Mouse (Mus musculus): ENCODE results near the gene Hoxa9. TPM values are rescaled to one million over a fixed set of nuclear protein-coding genes. Genes with fewer than 3 reads are reported as not detected.
A peak's percentile ranks its signal among the peaks of the same experiment; 100 is the strongest.

Hoxa9 gene
- polyA plus RNA-seq, 1 experiment from 2014 or later, result 151 TPM

DNA sequence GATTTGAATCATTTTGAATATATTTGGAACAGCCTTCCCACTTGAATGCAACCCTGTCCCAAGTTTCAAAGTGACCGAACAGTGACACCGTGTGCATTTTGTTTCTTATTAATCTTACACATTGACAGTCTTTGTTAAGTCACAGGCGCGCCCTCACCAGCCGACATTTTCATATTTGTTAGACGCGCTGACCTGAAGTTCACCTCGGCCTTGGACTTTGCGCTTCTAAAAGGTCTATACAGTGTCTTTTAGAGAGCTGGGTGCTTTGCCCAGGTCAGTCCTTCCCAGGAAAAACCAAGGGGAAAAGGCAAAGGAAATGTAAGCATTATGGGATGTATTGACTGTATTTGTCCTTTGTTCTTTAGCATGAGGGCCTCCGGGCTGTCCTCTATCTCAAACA is 36.2 kb downstream of the Hoxa9 start:
- peaks cover 75% of the 10 kb centered on the region for H3K4me1 ChIP-seq (ENCODE audit: control insufficient read depth, insufficient read depth, low read length)
- no peaks in the 10 kb centered on the region for H3K9me3 ChIP-seq (ENCODE audit: control insufficient read depth, low read length)
- H3K4me2 ChIP-seq (ENCODE audit: low read depth, low read length), result peak overlapping the region; percentile 21; the same call in 1 of the 2 replicates
- no peak overlapping the region for H3K4me3 ChIP-seq (ENCODE audit: low read depth, low read length)
- peaks cover 4% of the 10 kb centered on the region; the same call in 1 of the 2 replicates for H3K36me3 ChIP-seq (ENCODE audit: control insufficient read depth, insufficient read depth, low read length)
- 6% methylated on average over 10 of the region's 10 CpGs for WGBS
- no peak overlapping the region for H3K9ac ChIP-seq (replicated peaks; ENCODE audit: low read depth, low read length)
- no peak for ATAC-seq (ENCODE audit: low read depth)
- no peaks in the 10 kb centered on the region for H3K27me3 ChIP-seq (ENCODE audit: control insufficient read depth, insufficient read depth, low read length)
- peak overlapping the region; percentile 2 for H3K27ac ChIP-seq (ENCODE audit: low read depth, low read length)

DNA sequence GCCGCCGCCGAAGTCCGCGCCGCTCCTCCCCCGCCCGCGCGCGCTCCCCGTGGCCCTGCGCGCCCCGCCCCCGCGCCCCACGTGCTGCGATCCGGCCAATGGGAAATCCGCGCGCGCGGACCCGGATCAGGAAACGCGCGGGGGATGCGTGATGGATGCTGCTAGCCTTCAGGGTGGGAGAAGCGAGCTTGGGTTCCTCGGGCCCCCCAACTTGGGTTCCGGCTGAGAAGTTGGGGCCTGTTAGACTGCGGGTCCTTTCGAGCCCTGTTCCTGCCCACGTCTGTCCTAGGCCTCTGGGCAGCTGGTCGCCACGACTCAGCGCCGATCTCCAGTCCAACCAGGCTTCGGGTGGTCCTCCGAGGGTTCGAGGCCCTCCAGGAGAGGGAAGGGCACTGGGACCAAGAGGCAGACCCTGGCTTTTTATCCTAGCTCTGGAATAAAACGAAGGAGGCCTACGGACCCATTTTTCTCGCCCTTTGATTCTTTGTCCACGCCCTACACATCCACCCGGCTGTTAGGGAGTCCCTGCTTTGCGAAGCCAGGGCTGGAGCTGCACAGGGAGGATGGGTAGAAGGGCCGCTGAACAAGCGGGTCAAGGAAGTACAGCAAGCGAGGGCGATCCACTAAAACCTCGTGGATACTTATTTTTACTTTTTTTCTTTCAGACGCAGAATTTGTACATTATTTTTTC is 38.9 kb downstream of the Hoxa9 start:
- Histone ChIP-seq H3K9me3 (ENCODE audit: control insufficient read depth, low read length) (no peaks in the 10 kb centered on the region), H3K9ac (replicated peaks; ENCODE audit: low read depth, low read length) (peak overlapping the region; percentile 58), H3K36me3 (ENCODE audit: control insufficient read depth, insufficient read depth, low read length) (peaks cover 12% of the 10 kb centered on the region; the same call in 1 of the 2 replicates), H3K4me2 (ENCODE audit: low read depth, low read length) (peak overlapping the region; percentile 98), H3K4me3 (ENCODE audit: low read depth, low read length) (peak overlapping the region; percentile 57), H3K27ac (ENCODE audit: low read depth, low read length) (peak overlapping the region; percentile 88), H3K27me3 (ENCODE audit: control insufficient read depth, insufficient read depth, low read length) (no peaks in the 10 kb centered on the region), H3K4me1 (ENCODE audit: control insufficient read depth, insufficient read depth, low read length) (peaks cover 83% of the 10 kb centered on the region)
- peak; percentile 59 for ATAC-seq (ENCODE audit: low read depth)
- WGBS, result under 1% methylated on average over 42 of the region's 55 CpGs

DNA sequence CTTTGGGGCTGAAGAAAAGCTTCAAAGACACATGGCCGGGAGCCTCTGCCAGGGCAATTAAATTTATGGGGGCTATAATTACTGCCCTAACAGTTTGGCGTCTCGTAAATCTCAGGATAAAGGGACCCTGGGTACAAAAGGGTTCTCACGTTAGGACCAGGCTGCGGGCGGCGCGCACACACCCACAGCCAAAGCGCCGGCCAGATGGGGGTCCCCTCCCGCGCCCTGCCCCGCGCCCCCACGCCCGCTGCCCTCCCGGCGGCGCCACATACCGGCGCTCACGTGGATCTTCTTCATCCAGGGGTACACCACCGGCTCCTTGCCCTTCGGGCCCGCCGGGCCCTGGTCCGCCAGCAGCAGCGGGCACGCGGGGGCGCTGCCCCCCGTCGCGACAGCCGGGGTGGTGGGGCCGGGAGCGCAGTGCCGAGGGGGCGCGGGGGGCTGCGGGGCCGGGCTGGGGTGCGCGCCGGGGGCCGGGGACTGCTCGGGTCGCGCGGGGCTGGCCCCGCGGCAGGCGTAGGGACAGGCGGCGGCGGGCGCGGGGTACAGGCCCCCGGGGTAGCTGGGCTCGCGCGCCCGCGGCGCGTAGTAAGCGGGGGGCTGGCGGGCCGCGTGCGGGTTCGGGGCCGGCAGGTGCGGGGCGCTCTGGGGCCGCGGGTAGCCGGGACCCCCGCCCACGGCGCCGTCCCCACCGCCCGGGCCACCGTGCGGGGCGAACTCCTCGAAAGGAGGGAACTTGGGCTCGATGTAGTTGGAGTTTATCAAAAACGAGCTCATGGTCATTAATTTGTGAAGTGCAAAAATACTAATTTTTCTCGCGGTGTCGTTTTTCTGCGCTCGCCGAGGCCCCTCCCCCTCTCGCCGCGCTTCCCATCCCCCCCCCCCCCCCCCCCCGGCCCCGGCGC is 39.7 kb downstream of the Hoxa9 start, which contains the start of gene Hoxa4:
Gene Hoxa4 (minus strand): TSS at position 848 of the 905 bp plus-strand sequence.
- peaks cover 12% of the 10 kb centered on the region; the same call in 1 of the 2 replicates for H3K36me3 ChIP-seq (ENCODE audit: control insufficient read depth, insufficient read depth, low read length)
- H3K4me1 ChIP-seq (ENCODE audit: control insufficient read depth, insufficient read depth, low read length), result peaks cover 74% of the 10 kb centered on the region
- peak within 1 kb of the TSS; percentile 57 for H3K4me3 ChIP-seq (ENCODE audit: low read depth, low read length)
- peak within 1 kb of the TSS; percentile 89 for H3K9ac ChIP-seq (replicated peaks; ENCODE audit: low read depth, low read length)
- WGBS, result under 1% methylated on average over 54 of the region's 102 CpGs
- H3K27ac ChIP-seq (ENCODE audit: low read depth, low read length), result peak within 1 kb of the TSS; percentile 94
- H3K4me2 ChIP-seq (ENCODE audit: low read depth, low read length), result peak within 1 kb of the TSS; percentile 98
- H3K27me3 ChIP-seq (ENCODE audit: control insufficient read depth, insufficient read depth, low read length), result no peaks in the 10 kb centered on the region
- peak; percentile 85 for ATAC-seq (ENCODE audit: low read depth)
- H3K9me3 ChIP-seq (ENCODE audit: control insufficient read depth, low read length), result no peaks in the 10 kb centered on the region

DNA sequence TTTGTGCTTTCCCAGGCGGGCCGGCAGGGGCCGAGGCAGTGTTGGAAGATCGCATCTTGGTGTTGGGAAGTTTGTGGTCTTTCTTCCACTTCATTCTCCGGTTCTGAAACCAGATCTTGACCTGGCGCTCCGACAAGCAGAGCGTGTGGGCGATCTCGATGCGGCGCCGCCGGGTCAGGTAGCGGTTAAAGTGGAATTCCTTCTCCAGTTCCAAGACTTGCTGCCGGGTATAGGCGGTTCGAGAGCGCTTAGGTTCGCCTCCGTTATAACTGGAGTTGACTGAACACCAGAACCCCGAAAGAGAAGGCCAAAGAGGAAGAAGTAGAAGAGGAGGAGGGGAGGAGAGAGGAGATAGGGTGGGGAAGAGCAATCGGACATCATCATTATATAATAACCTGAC is 40.5 kb downstream of the Hoxa9 start:
- WGBS, result 3% methylated on average over 23 of the region's 23 CpGs
- Histone ChIP-seq H3K36me3 (ENCODE audit: control insufficient read depth, insufficient read depth, low read length) (peaks cover 12% of the 10 kb centered on the region; the same call in 1 of the 2 replicates), H3K4me2 (ENCODE audit: low read depth, low read length) (peak overlapping the region; percentile 98)

DNA sequence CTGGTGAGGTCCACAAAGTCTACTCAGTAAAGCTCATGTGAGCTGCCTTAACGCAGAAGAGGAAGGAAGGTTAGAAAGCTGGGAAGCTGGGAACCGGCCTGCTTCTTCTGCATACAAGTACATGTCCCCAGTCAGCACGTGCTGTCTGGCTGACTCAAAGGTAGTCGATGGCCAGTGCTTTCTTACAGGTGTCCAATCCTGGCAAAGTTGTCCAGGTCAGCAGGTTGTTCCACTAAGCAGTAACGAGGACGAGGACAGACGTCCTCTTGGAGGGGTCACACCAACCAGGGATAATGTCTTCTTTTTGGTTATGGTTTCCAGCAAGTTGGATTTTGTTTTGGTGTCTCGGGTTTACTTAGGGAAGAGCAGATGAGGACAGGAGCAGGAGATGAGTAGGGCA is 41.0 kb downstream of the Hoxa9 start:
- 11% methylated on average over 8 of the region's 8 CpGs for WGBS
- ATAC-seq (ENCODE audit: low read depth), result no peak
- Histone ChIP-seq H3K9ac (replicated peaks; ENCODE audit: low read depth, low read length) (0 out of 2 replicates have a peak overlapping the region, but pooled peaks have one; percentile 2), H3K4me3 (ENCODE audit: low read depth, low read length) (peak overlapping the region; percentile 57; the same call in 1 of the 2 replicates), H3K27ac (ENCODE audit: low read depth, low read length) (peak overlapping the region; percentile 94; the same call in 1 of the 2 replicates), H3K4me2 (ENCODE audit: low read depth, low read length) (peak overlapping the region; percentile 98), H3K27me3 (ENCODE audit: control insufficient read depth, insufficient read depth, low read length) (no peaks in the 10 kb centered on the region), H3K9me3 (ENCODE audit: control insufficient read depth, low read length) (no peaks in the 10 kb centered on the region), H3K36me3 (ENCODE audit: control insufficient read depth, insufficient read depth, low read length) (peaks cover 12% of the 10 kb centered on the region; the same call in 1 of the 2 replicates), H3K4me1 (ENCODE audit: control insufficient read depth, insufficient read depth, low read length) (peaks cover 77% of the 10 kb centered on the region)

More for the DNA sequence above, 40.5 kb downstream of the Hoxa9 start:
- H3K27me3 ChIP-seq (ENCODE audit: control insufficient read depth, insufficient read depth, low read length), result no peaks in the 10 kb centered on the region
- 0 out of 2 replicates have a peak, but pooled peaks have one; percentile 3 for ATAC-seq (ENCODE audit: low read depth)
- no peaks in the 10 kb centered on the region for H3K9me3 ChIP-seq (ENCODE audit: control insufficient read depth, low read length)
- 0 out of 2 replicates have a peak overlapping the region, but pooled peaks have one; percentile 2 for H3K9ac ChIP-seq (replicated peaks; ENCODE audit: low read depth, low read length)
- peak overlapping the region; percentile 57 for H3K4me3 ChIP-seq (ENCODE audit: low read depth, low read length)
- peak overlapping the region; percentile 94 for H3K27ac ChIP-seq (ENCODE audit: low read depth, low read length)
- H3K4me1 ChIP-seq (ENCODE audit: control insufficient read depth, insufficient read depth, low read length), result peaks cover 74% of the 10 kb centered on the region

DNA sequence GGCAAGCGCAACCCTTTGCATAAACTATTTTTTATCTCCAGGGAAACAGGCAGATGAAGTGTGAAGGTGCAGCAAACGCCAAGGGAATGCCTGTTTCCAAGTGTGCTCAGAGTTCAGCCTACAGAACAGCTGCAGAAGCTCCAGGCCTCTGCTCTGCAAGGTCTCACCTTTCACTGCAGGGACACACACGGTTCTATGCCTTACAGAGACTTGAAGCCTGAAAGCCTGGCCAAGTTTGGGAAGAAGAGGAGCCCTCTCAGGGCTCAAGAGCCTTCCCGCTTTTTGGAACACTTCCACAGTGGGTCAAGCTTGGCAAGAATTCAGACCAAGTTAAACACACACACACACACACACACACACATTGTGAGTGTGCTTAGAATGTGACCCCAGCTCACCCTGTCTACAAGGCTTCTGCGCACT is 41.7 kb downstream of the Hoxa9 start:
- Histone ChIP-seq H3K27me3 (ENCODE audit: control insufficient read depth, insufficient read depth, low read length) (no peaks in the 10 kb centered on the region), H3K4me1 (ENCODE audit: control insufficient read depth, insufficient read depth, low read length) (peaks cover 77% of the 10 kb centered on the region), H3K4me3 (ENCODE audit: low read depth, low read length) (no peak overlapping the region), H3K36me3 (ENCODE audit: control insufficient read depth, insufficient read depth, low read length) (peaks cover 12% of the 10 kb centered on the region; the same call in 1 of the 2 replicates), H3K27ac (ENCODE audit: low read depth, low read length) (no peak overlapping the region), H3K9me3 (ENCODE audit: control insufficient read depth, low read length) (no peaks in the 10 kb centered on the region), H3K4me2 (ENCODE audit: low read depth, low read length) (peak overlapping the region; percentile 98), H3K9ac (replicated peaks; ENCODE audit: low read depth, low read length) (no peak overlapping the region)
- ATAC-seq (ENCODE audit: low read depth), result no peak
- WGBS, result 13% methylated on average over 5 of the region's 5 CpGs

DNA sequence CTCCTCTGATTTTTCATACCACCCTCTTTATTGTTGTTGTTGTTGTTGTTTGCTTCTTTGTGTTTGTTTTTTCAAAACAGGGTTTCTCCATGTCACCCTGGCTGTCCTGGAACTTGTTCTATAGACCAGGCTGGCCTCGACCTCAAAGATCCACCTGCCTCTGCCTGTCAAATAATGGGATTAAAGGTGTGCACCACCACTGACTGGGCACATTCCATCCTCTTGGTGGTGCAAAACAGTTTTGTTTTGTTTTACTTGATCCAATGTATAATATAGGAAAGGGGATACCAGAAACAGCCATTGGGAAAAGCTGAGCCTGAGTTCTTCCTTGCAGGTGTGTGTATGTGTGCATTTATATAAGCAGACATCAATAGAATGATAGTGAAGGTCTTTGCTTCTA is 44.4 kb downstream of the Hoxa9 start:
- WGBS, result 27% methylated on average over 1 of the region's 1 CpGs
- Histone ChIP-seq H3K9ac (replicated peaks; ENCODE audit: low read depth, low read length) (no peak overlapping the region), H3K9me3 (ENCODE audit: control insufficient read depth, low read length) (no peaks in the 10 kb centered on the region), H3K27ac (ENCODE audit: low read depth, low read length) (no peak overlapping the region), H3K4me2 (ENCODE audit: low read depth, low read length) (no peak overlapping the region), H3K4me3 (ENCODE audit: low read depth, low read length) (no peak overlapping the region), H3K4me1 (ENCODE audit: control insufficient read depth, insufficient read depth, low read length) (peaks cover 67% of the 10 kb centered on the region), H3K27me3 (ENCODE audit: control insufficient read depth, insufficient read depth, low read length) (no peaks in the 10 kb centered on the region), H3K36me3 (ENCODE audit: control insufficient read depth, insufficient read depth, low read length) (peaks cover 16% of the 10 kb centered on the region; the same call in 1 of the 2 replicates)
- ATAC-seq (ENCODE audit: low read depth), result no peak

DNA sequence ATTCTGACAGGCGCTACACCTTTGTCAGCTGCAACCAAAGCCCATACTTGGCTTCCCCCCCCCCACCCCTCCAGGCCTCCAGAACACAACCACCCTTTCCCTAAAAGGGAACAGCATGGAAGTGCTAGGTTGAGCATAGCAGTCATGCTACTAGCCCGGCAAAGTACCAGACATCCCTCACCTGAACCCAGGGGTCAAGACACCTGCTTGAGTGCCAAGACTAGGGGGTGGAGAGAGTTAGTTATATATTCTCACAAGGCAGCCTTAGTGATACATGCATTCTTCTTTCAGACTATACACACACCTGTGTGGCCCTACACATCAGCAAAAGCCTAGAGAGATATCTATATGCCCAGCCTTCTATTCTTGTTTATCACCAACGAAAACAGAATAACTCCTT is 45.1 kb downstream of the Hoxa9 start:
- no peaks in the 10 kb centered on the region for H3K9me3 ChIP-seq (ENCODE audit: control insufficient read depth, low read length)
- H3K36me3 ChIP-seq (ENCODE audit: control insufficient read depth, insufficient read depth, low read length), result peaks cover 20% of the 10 kb centered on the region; the same call in 1 of the 2 replicates
- H3K4me2 ChIP-seq (ENCODE audit: low read depth, low read length), result no peak overlapping the region
- no peak overlapping the region for H3K4me3 ChIP-seq (ENCODE audit: low read depth, low read length)
- no peak overlapping the region for H3K27ac ChIP-seq (ENCODE audit: low read depth, low read length)
- 16% methylated on average over 3 of the region's 3 CpGs for WGBS
- no peak overlapping the region for H3K9ac ChIP-seq (replicated peaks; ENCODE audit: low read depth, low read length)
- H3K4me1 ChIP-seq (ENCODE audit: control insufficient read depth, insufficient read depth, low read length), result peaks cover 63% of the 10 kb centered on the region
- H3K27me3 ChIP-seq (ENCODE audit: control insufficient read depth, insufficient read depth, low read length), result no peaks in the 10 kb centered on the region
- no peak for ATAC-seq (ENCODE audit: low read depth)
